Mouse (Mus musculus): ENCODE data around the gene Chrna7.

- TF ChIP-seq CTCF (IDR thresholded peaks at IDR 0.05; ENCODE audit: borderline replicate concordance, control insufficient read depth, extremely low read depth, insufficient read depth, low read length, poor library complexity): no peak
- no peak for TF ChIP-seq POLR2A (IDR thresholded peaks at IDR 0.05; ENCODE audit: control insufficient read depth, extremely low read depth, insufficient read depth, low read length, poor library complexity)
These were observed 5.2 kb downstream of the Chrna7 start for GRCm38 (mm10) chr7:63207137-63207536.
